In the genomic region with DNA sequence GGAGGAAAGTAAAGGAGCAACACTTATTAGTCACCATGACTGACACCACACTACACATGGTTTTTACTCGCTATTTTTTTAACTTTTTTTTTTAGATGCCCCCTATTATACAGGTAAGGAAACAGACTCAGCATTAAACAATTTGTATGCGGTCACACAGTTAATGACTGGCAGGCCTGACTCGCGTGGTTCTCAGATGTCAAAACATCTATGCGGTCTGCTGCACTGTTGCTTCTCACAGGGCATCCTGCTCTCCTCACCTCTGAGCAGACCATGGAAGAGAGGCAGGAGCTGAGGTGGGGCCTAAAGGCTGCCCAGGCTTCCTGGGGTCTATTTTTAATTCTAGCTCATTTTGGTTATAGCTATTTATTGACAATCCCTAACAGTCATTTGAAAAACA, we compare ENCODE assay signal across 8 mouse cellular contexts.
"Had no signal": no experiment of that assay in that cellular context is flagged by ENCODE, and none has a peak within 500 bp of the region (broad histone marks: within the 10 kb centered on the region; RNA-seq: fewer than 3 reads in every experiment).

No protein-coding gene starts in this region.

- DNase-seq: right cerebral cortex, postnatal 25 days; thymus, adult 18-20 months had no signal

- H3K4me2 ChIP-seq: lung, embryonic 14.5 days; midbrain, embryonic 12.5 days; neural tube, embryonic 13.5 days; neural tube, embryonic 15.5 days had no signal

- H3K27ac ChIP-seq: midbrain, embryonic 10.5 days; midbrain, embryonic 12.5 days; neural tube, embryonic 13.5 days; neural tube, embryonic 15.5 days had no signal

- H3K27me3 ChIP-seq: midbrain, embryonic 12.5 days; neural tube, embryonic 13.5 days; neural tube, embryonic 15.5 days had no signal

- H3K4me1 ChIP-seq: midbrain, embryonic 10.5 days; midbrain, embryonic 12.5 days had no signal

- H3K9ac ChIP-seq: lung, embryonic 14.5 days; midbrain, embryonic 12.5 days; neural tube, embryonic 15.5 days had no signal

- H3K9me3 ChIP-seq: midbrain, embryonic 10.5 days; midbrain, embryonic 12.5 days; neural tube, embryonic 13.5 days; neural tube, embryonic 15.5 days had no signal

- H3K4me3 ChIP-seq: midbrain, embryonic 10.5 days; midbrain, embryonic 12.5 days; myocyte; neural tube, embryonic 13.5 days; neural tube, embryonic 15.5 days had no signal

- H3K36me3 ChIP-seq: midbrain, embryonic 10.5 days; midbrain, embryonic 12.5 days; neural tube, embryonic 13.5 days; neural tube, embryonic 15.5 days had no signal
